In the genomic region with DNA sequence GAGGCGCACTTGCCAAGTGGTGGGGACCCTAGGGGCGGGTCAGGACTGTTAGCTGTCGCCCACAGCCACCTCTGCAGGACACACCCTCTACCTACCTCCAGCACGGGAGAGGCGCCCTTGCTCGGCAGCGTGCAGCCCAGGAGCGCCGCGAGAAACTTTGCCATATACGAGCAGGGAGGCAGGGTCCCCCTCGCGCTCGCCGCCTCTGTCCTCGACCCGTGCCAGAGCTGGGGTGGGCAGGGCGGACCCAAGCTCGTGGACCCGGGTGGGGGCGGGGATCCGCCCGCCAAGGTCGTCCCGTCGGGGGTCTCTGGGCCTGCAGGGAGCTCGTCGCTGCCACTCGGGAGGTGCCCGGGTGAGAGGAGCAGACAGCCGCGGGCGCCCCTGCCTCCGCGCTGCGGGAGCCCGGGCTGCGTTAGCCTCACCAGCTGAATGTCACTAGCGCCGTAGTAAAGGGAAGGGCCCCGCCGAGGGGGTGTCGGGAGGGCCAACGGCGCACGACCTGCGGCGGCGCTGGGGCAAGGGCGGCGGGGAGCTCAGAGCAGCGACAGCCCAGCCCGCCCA, we compare ENCODE assay signal across 8 mouse cellular contexts. TPM values are rescaled to one million over a fixed set of nuclear protein-coding genes. Genes with fewer than 3 reads are reported as not detected.
DNase-seq lines count a peak whose midpoint lies in the region; ATAC-seq lines count a peak whose summit lies in the region.

Rasgef1b (minus strand) TSS at position 417 of the 564 bp plus-strand sequence.

- H3K4me2 ChIP-seq in hindbrain, embryonic 15.5 days: peak within 1 kb of the TSS; percentile 98

- WGBS in hindbrain, embryonic 15.5 days: 0% methylated on average over 39 of the region's 53 CpGs

- peak within 1 kb of the TSS; percentile 69 for H3K4me3 ChIP-seq in hindbrain, embryonic 15.5 days

- no peaks in the 10 kb centered on the region for H3K36me3 ChIP-seq in hindbrain, embryonic 15.5 days

- peak; percentile 92 for DNase-seq in adrenal gland, postnatal 10 days
- peak; percentile 22 to 41 for DNase-seq in gastrocnemius, adult 8-10 months (ENCODE audit: low spot score in 2 of 2)
- DNase-seq in left cerebral cortex, adult 8-10 months (ENCODE audit: low spot score in 2 of 2): peak; percentile 47 to 50
- peak; percentile 79 to 85 for DNase-seq in lung, postnatal 4 days
- peak; percentile 65 to 70 for DNase-seq in right cerebral cortex, adult 2 months (ENCODE audit: low spot score in 2 of 2)

- H3K27ac ChIP-seq in hindbrain, embryonic 15.5 days (replicated peaks): peak within 1 kb of the TSS; percentile 91

- ATAC-seq in common myeloid progenitor, adult 5-6 weeks (replicated peaks; ENCODE audit: low read depth, poor library complexity, severe bottlenecking): peak; percentile 80
- ATAC-seq in hindbrain, embryonic 15.5 days (ENCODE audit: low FRiP score, low read depth): peak; percentile 90
- no peak for ATAC-seq in activated CD4-positive, CD25-positive, alpha-beta regulatory T cell, adult 4 months

- H3K9ac ChIP-seq in hindbrain, embryonic 15.5 days: peak within 1 kb of the TSS; percentile 88

- peaks cover 32% of the 10 kb centered on the region for H3K4me1 ChIP-seq in hindbrain, embryonic 15.5 days (replicated peaks)

- H3K9me3 ChIP-seq in hindbrain, embryonic 15.5 days: no peaks in the 10 kb centered on the region

- peaks cover 7% of the 10 kb centered on the region; the same call in 1 of the 2 replicates for H3K27me3 ChIP-seq in hindbrain, embryonic 15.5 days

RNA-seq across cellular contexts. Expression of gene Rasgef1b, which starts in this region (rescaled TPM):
- 10 to 100 TPM in 1 of 2 experiments, 1 to 10 TPM in 1; 9.3 to 13.7 TPM for total RNA-seq in adrenal gland, postnatal 10 days (2021)
- total RNA-seq in common myeloid progenitor, adult 5-6 weeks (2017): 2.4 and 12.6 TPM in 2 replicates
- total RNA-seq in gastrocnemius, adult 8-10 months (2022): under 1 TPM in 3 of 4 experiments, not detected in 1; 0.24 to 0.36 (median 0.35) TPM
- 54.2 and 56.7 TPM in 2 replicates for polyA plus RNA-seq in hindbrain, embryonic 15.5 days (2015; fragmentation: Nextera tagmentation; extraction: Ambion mirVana)
- total RNA-seq in left cerebral cortex, adult 8-10 months (2022): 100 to 1,000 TPM in 1 of 4 experiments, 10 to 100 TPM in 3; 83.3 to 103 (median 87.8) TPM
- 1 to 10 TPM; 2.0 to 4.9 TPM for polyA plus RNA-seq in activated CD4-positive, CD25-positive, alpha-beta regulatory T cell, adult 4 months (2017; shearing (Covaris generic))

Comparison
In these comparisons a context has a peak if more than half of its experiments do, and no peak if none do; other contexts are left out.
1. Peak in DNase-seq in gastrocnemius, adult 8-10 months; RNA of the gene not detected or under 1 TPM.
2. DNase-seq: peak in every context shown above with its lines; median percentile 92 in adrenal gland, postnatal 10 days; 82 in lung, postnatal 4 days; 68 in right cerebral cortex, adult 2 months; 48 in left cerebral cortex, adult 8-10 months; 32 in gastrocnemius, adult 8-10 months.